In genomic region chr6:113644808-113645207, GRCm38 (mm10) we compare ENCODE assay signal across 9 mouse cellular contexts. TPM values are rescaled to one million over a fixed set of nuclear protein-coding genes. Genes with fewer than 3 reads are reported as not detected.
DNase-seq lines count a peak whose midpoint lies in the region; ATAC-seq and TF ChIP-seq lines count a peak whose summit lies in the region.
"Had no signal": no experiment of that assay in that cellular context is flagged by ENCODE, and none has a peak within 500 bp of the region (broad histone marks: within the 10 kb centered on the region; RNA-seq: fewer than 3 reads in every experiment).

No protein-coding gene starts in this region.

- peaks cover 41% of the 10 kb centered on the region; the same call in 1 of the 2 replicates for H3K79me2 ChIP-seq in liver, adult 2 months (ENCODE audit: control insufficient read depth, insufficient read depth, low read length)

- peak; percentile 65 for DNase-seq in liver, adult 2 months (ENCODE audit: extremely low read depth, low read depth, low spot score)
- DNase-seq in heart, adult 18-20 months: peak; percentile 79 to 94
- DNase-seq in kidney, adult 8-10 months: peak; percentile 60 to 77
- DNase-seq in urinary bladder, postnatal 14 days (ENCODE audit: low spot score): no peak
- no peak for DNase-seq in right cerebral cortex, postnatal 25 days
- DNase-seq in cerebellum, postnatal 10 days: no peak

- peaks cover 48% of the 10 kb centered on the region for H3K4me1 ChIP-seq in liver, adult 2 months (ENCODE audit: control insufficient read depth, insufficient read depth, low read length)
- H3K4me1 ChIP-seq in liver, embryonic 12.5 days: peaks cover 36% of the 10 kb centered on the region

- peaks cover 10% of the 10 kb centered on the region; the same call in 1 of the 2 replicates for H3K36me3 ChIP-seq in liver, adult 2 months (ENCODE audit: control insufficient read depth, insufficient read depth, low read length)
- H3K36me3 ChIP-seq in liver, embryonic 12.5 days: 0 out of 2 replicates have a peak, but pooled peaks cover 12% of the 10 kb centered on the region

- 35% methylated on average over 8 of the region's 8 CpGs for WGBS in liver, adult 2 months
- WGBS in liver, embryonic 12.5 days (ENCODE audit: insufficient replicate concordance): 52% methylated on average over 8 of the region's 8 CpGs

- H3K4me3 ChIP-seq in liver, adult 2 months (ENCODE audit: insufficient read depth, low read depth, low read length): no peak overlapping the region
- no peak overlapping the region for H3K4me3 ChIP-seq in liver, embryonic 12.5 days

- no peak for ATAC-seq in liver, embryonic 12.5 days
- ATAC-seq in neutrophil, adult 5-6 weeks (ENCODE audit: extremely low read depth, insufficient number of reproducible peaks, low FRiP score, poor library complexity, severe bottlenecking): 0 out of 2 replicates have a peak, but pooled peaks have one; percentile 38

- TF ChIP-seq POLR2A in liver, adult 2 months (IDR thresholded peaks at IDR 0.05; ENCODE audit: extremely low read depth, insufficient read depth, low read length): no peak

- no peak overlapping the region for H3K4me2 ChIP-seq in liver, embryonic 12.5 days

- no peak for TF ChIP-seq CTCF in liver, adult 2 months (IDR thresholded peaks at IDR 0.05; ENCODE audit: low read depth, low read length)

- H3K27ac ChIP-seq in liver, adult 2 months (replicated peaks; ENCODE audit: insufficient read depth, low read depth, low read length): peak overlapping the region; percentile 45
- no peak overlapping the region for H3K27ac ChIP-seq in liver, embryonic 12.5 days

- H3K27me3 ChIP-seq in liver, adult 2 months (ENCODE audit: control insufficient read depth, insufficient read depth, low read length): no peaks in the 10 kb centered on the region
- no peaks in the 10 kb centered on the region for H3K27me3 ChIP-seq in liver, embryonic 12.5 days (replicated peaks)

- no peaks in the 10 kb centered on the region for H3K9me3 ChIP-seq in liver, embryonic 12.5 days (replicated peaks)

- no peak overlapping the region; the same call in 1 of the 2 replicates for H3K9ac ChIP-seq in liver, adult 2 months (ENCODE audit: low read depth, low read length)
- H3K9ac ChIP-seq in liver, embryonic 12.5 days: no peak overlapping the region

RNA-seq across cellular contexts. Expression of gene Irak2, which starts 6.5 kb away (rescaled TPM):
- total RNA-seq in liver, adult 2 months (2014; rRNA removed): 18.2 and 20.7 TPM in 2 replicates
- polyA plus RNA-seq in liver, adult 2 months (2012; rRNA removed): 30.8 and 36.1 TPM in 2 replicates
- 17.2 and 17.9 TPM in 2 replicates for polyA plus RNA-seq in liver, embryonic 12.5 days (2016; fragmentation: Nextera tagmentation; extraction: Ambion mirVana)
- total RNA-seq in heart, adult 18-20 months (2021): 10 to 100 TPM; 14.2 to 17.8 TPM
- total RNA-seq in neutrophil, adult 5-6 weeks (2017): 151 and 160 TPM in 2 replicates

RNA-seq across cellular contexts. Expression of gene Vhl, which starts 21.0 kb away (rescaled TPM):
- total RNA-seq in liver, adult 2 months (2014; rRNA removed): 7.2 and 9.1 TPM in 2 replicates
- polyA plus RNA-seq in liver, adult 2 months (2012; rRNA removed): 12.1 and 14.0 TPM in 2 replicates
- polyA plus RNA-seq in liver, embryonic 12.5 days (2016; fragmentation: Nextera tagmentation; extraction: Ambion mirVana): 13.9 and 14.8 TPM in 2 replicates
- 10 to 100 TPM in 1 of 2 experiments, 1 to 10 TPM in 1; 9.3 to 11.1 TPM for total RNA-seq in heart, adult 18-20 months (2021)
- 14.9 and 17.6 TPM in 2 replicates for total RNA-seq in neutrophil, adult 5-6 weeks (2017)

RNA-seq across cellular contexts. Expression of gene Brk1, which starts 40.2 kb away (rescaled TPM):
- 70.3 and 76.0 TPM in 2 replicates for total RNA-seq in liver, adult 2 months (2014; rRNA removed)
- polyA plus RNA-seq in liver, adult 2 months (2012; rRNA removed): 75.9 and 80.3 TPM in 2 replicates
- 106 and 109 TPM in 2 replicates for polyA plus RNA-seq in liver, embryonic 12.5 days (2016; fragmentation: Nextera tagmentation; extraction: Ambion mirVana)
- 10 to 100 TPM; 77.1 to 77.6 TPM for total RNA-seq in heart, adult 18-20 months (2021)
- total RNA-seq in neutrophil, adult 5-6 weeks (2017): 94.3 and 105 TPM in 2 replicates

RNA-seq across cellular contexts. Expression of gene Fancd2os, which starts 44.3 kb away (rescaled TPM):
- not detected in 2 replicates for total RNA-seq in liver, adult 2 months (2014; rRNA removed)
- polyA plus RNA-seq in liver, adult 2 months (2012; rRNA removed): not detected in 2 replicates
- 0.10 and 0.11 TPM in 2 replicates for polyA plus RNA-seq in liver, embryonic 12.5 days (2016; fragmentation: Nextera tagmentation; extraction: Ambion mirVana)
- total RNA-seq in heart, adult 18-20 months (2021): not detected
- total RNA-seq in neutrophil, adult 5-6 weeks (2017): not detected in 2 replicates
- polyA plus RNA-seq: large intestine, adult 2 months had no signal

RNA-seq across cellular contexts. Expression of gene Tatdn2, which starts 52.0 kb away (rescaled TPM):
- total RNA-seq in liver, adult 2 months (2014; rRNA removed): 15.0 and 19.9 TPM in 2 replicates
- 15.6 and 16.7 TPM in 2 replicates for polyA plus RNA-seq in liver, adult 2 months (2012; rRNA removed)
- polyA plus RNA-seq in liver, embryonic 12.5 days (2016; fragmentation: Nextera tagmentation; extraction: Ambion mirVana): 1.3 TPM in 2 replicates
- 10 to 100 TPM; 64.5 to 67.4 TPM for total RNA-seq in heart, adult 18-20 months (2021)
- 125 and 154 TPM in 2 replicates for total RNA-seq in neutrophil, adult 5-6 weeks (2017)

Comparison
In these comparisons a context has a peak if more than half of its experiments do, and no peak if none do; other contexts are left out.
1. DNase-seq: peak in liver, adult 2 months (single experiment), heart, adult 18-20 months (2 of 2) and kidney, adult 8-10 months (2 of 2); none in urinary bladder, postnatal 14 days (single experiment), right cerebral cortex, postnatal 25 days (single experiment) and cerebellum, postnatal 10 days (0 of 2).